Comparison of ENCODE assay signal across 12 mouse cellular contexts in genomic region chr6:66271414-66272206, GRCm38 (mm10).
DNase-seq lines count a peak whose midpoint lies in the region; ATAC-seq and TF ChIP-seq lines count a peak whose summit lies in the region.
"Had no signal": no experiment of that assay in that cellular context is flagged by ENCODE, and none has a peak within 500 bp of the region (broad histone marks: within the 10 kb centered on the region; RNA-seq: fewer than 3 reads in every experiment).

No protein-coding gene starts in this region.

- TF ChIP-seq CTCF in liver, adult 2 months (IDR thresholded peaks at IDR 0.05; ENCODE audit: low read depth, low read length), result no peak

- DNase-seq in liver, adult 2 months (ENCODE audit: extremely low read depth, low read depth, low spot score), result peak; percentile 26
- no peak for DNase-seq in liver
- peak; percentile 5 to 50 for DNase-seq in kidney, adult 8-10 months
- no peak for DNase-seq in embryonic facial prominence, embryonic 10.5 days (ENCODE audit: low spot score)
- no peak for DNase-seq in urinary bladder, postnatal 4 days (ENCODE audit: low spot score in 2 of 2)
- DNase-seq: gastrocnemius, postnatal 10 days; retina, postnatal 1 day had no signal

- 53% methylated on average over 6 of the region's 6 CpGs for WGBS in liver, adult 2 months
- 26% methylated on average over 6 of the region's 6 CpGs for WGBS in liver, embryonic 16.5 days (ENCODE audit: insufficient replicate concordance)
- 88% methylated on average over 6 of the region's 6 CpGs for WGBS in embryonic facial prominence, embryonic 10.5 days

- H3K4me2 ChIP-seq in liver, embryonic 16.5 days (ENCODE audit: low read depth, low read length), result peak overlapping the region; percentile 5; the same call in 1 of the 2 replicates
- H3K4me2 ChIP-seq: hindbrain, embryonic 14.5 days had no signal

- H3K79me2 ChIP-seq in liver, adult 2 months (ENCODE audit: control insufficient read depth, insufficient read depth, low read length), result no peaks in the 10 kb centered on the region

- no peak overlapping the region for H3K4me3 ChIP-seq in liver, adult 2 months (ENCODE audit: insufficient read depth, low read depth, low read length)
- H3K4me3 ChIP-seq in liver, embryonic 16.5 days (ENCODE audit: low read depth, low read length), result no peak overlapping the region
- no peak overlapping the region for H3K4me3 ChIP-seq in embryonic facial prominence, embryonic 10.5 days
- H3K4me3 ChIP-seq: erythroblast, embryonic 14.5 days; layer of hippocampus, adult 2 months had no signal

- H3K27ac ChIP-seq in liver, adult 2 months (replicated peaks; ENCODE audit: insufficient read depth, low read depth, low read length), result no peak overlapping the region
- 0 out of 2 replicates have a peak overlapping the region, but pooled peaks have one; percentile 39 for H3K27ac ChIP-seq in liver, embryonic 16.5 days (ENCODE audit: low read length)
- H3K27ac ChIP-seq in embryonic facial prominence, embryonic 10.5 days (replicated peaks), result no peak overlapping the region
- H3K27ac ChIP-seq: hindbrain, embryonic 14.5 days; layer of hippocampus, adult 2 months had no signal

- peak; percentile 47; the same call in 1 of the 2 replicates for ATAC-seq in liver, embryonic 16.5 days (ENCODE audit: low read depth)
- 0 out of 2 replicates have a peak, but pooled peaks have one; percentile 55 for ATAC-seq in megakaryocyte-erythroid progenitor cell, adult 5-6 weeks (replicated peaks; ENCODE audit: low FRiP score, low TSS enrichment, poor library complexity, severe bottlenecking)

- no peaks in the 10 kb centered on the region for H3K36me3 ChIP-seq in liver, adult 2 months (ENCODE audit: control insufficient read depth, insufficient read depth, low read length)
- no peaks in the 10 kb centered on the region for H3K36me3 ChIP-seq in liver, embryonic 16.5 days (ENCODE audit: control insufficient read depth, insufficient read depth)
- no peaks in the 10 kb centered on the region for H3K36me3 ChIP-seq in embryonic facial prominence, embryonic 10.5 days (replicated peaks)

- H3K9ac ChIP-seq in liver, adult 2 months (ENCODE audit: low read depth, low read length), result no peak overlapping the region
- no peak overlapping the region for H3K9ac ChIP-seq in liver, embryonic 16.5 days (ENCODE audit: low read depth, low read length)
- H3K9ac ChIP-seq: hindbrain, embryonic 14.5 days had no signal

- TF ChIP-seq POLR2A in liver, adult 2 months (IDR thresholded peaks at IDR 0.05; ENCODE audit: extremely low read depth, insufficient read depth, low read length), result no peak

- H3K4me1 ChIP-seq in liver, adult 2 months (ENCODE audit: control insufficient read depth, insufficient read depth, low read length), result no peaks in the 10 kb centered on the region
- no peaks in the 10 kb centered on the region; the same call in none of the 2 replicates for H3K4me1 ChIP-seq in liver, embryonic 16.5 days (ENCODE audit: control insufficient read depth, low read depth, low read length)
- H3K4me1 ChIP-seq in embryonic facial prominence, embryonic 10.5 days, result no peaks in the 10 kb centered on the region

- H3K9me3 ChIP-seq in liver, embryonic 16.5 days (replicated peaks; ENCODE audit: control insufficient read depth, low read length), result no peaks in the 10 kb centered on the region
- H3K9me3 ChIP-seq in embryonic facial prominence, embryonic 10.5 days, result no peaks in the 10 kb centered on the region

- H3K27me3 ChIP-seq in liver, adult 2 months (ENCODE audit: control insufficient read depth, insufficient read depth, low read length), result no peaks in the 10 kb centered on the region
- no peaks in the 10 kb centered on the region for H3K27me3 ChIP-seq in liver, embryonic 16.5 days (ENCODE audit: control insufficient read depth, insufficient read depth, low read depth, low read length)
- H3K27me3 ChIP-seq in embryonic facial prominence, embryonic 10.5 days (replicated peaks; ENCODE audit: low read depth, poor library complexity, severe bottlenecking), result no peaks in the 10 kb centered on the region

Comparison
In these comparisons a context has a peak if more than half of its experiments do, and no peak if none do; other contexts are left out.
1. DNase-seq: peak in liver, adult 2 months (single experiment) and kidney, adult 8-10 months (2 of 2); none in liver (single experiment), embryonic facial prominence, embryonic 10.5 days (single experiment) and urinary bladder, postnatal 4 days (0 of 2).